Mouse (Mus musculus): ENCODE data around the gene 1700025B11Rik.
"Not testable (repeated sequence)": the region's sequence is repeated elsewhere in the genome, so short reads cannot be mapped to it uniquely, and the experiment has no call there.

Gene 1700025B11Rik

DNA sequence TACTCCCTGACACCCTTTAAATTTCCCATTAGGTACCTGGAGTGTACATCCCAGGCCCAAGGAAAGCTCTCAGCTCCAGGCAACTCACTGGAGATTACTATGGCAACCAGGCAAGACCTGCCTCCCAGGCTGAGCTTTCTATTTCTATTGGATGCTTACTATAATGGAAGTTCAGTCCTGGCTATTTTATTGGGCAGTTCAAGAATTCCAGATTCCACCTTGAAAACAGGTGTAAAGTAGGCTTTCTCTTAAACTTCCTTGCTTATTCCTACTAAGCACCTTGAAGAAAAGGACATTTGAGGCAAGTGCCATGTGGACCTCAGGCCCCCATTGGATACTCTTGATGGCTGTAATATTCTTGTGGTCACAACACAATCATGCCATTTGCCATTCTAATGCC is at the start of gene 1700025B11Rik:
Gene 1700025B11Rik (minus strand): TSS at position 101 of the 400 bp plus-strand sequence.
- DNase-seq: no peak

DNA sequence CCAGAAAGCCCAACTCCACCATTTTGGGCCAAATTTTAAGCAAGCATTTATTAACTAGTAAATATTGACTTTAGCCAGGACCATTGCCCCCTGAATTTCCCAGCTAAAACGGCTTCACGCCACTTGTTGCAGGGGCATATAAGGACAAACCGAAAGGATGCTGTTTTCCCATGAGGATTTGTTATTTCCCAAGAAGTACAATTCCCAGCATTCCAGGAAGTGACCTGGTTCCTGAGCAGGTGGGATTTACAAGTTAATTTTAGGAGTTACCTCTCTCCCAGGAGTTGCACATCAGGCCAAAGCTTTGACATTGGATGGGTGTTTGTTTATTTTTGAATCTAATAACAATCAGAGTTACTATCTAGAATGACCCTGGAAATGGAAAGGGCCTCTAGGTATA is 44.4 kb upstream of the 1700025B11Rik start:
- no peak for DNase-seq

DNA sequence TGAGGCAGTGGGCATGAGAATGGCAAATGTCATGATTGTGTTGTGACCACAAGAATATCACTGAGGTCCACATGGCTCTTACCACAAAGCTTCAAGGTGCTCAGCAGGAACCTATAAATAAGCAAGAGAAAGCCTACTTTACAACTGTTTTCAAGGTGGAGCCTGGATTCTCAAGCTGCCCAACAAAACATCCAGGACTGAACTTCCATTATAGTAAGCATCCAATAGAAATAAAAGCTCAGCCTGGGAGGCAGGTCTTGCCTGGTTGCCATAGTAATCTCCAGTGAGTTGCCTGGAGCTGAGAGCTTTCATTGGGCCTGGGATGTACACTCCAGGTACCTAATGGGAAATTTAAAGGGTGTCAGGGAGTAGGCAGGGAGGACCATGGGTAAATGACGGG is 37.3 kb upstream of the 1700025B11Rik start, which contains the start of gene Gm36245:
Gene Gm36245 (plus strand): TSS at position 301 of the 400 bp plus-strand sequence.
- DNase-seq: no peak

DNA sequence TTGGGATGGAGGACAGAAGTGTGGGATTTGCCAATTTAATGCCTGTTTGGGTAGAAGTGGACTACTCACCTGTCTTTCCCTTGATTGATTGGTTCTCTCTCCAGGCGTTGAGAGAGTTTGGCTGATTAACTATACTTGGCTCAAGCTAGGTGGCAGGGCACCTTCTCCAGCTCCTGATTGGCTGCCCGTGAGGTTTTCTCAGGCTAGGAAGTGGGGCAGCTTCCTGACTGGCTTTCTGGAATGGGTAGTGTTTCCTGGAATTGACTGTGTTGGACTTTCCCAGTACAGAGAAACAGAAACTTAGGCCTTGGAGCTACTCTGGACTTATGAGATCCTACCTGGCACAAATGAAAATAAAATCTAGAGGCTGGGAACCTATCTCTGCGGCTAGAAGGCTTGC is 36.7 kb upstream of the 1700025B11Rik start:
- DNase-seq: peak; percentile 47 to 52

DNA sequence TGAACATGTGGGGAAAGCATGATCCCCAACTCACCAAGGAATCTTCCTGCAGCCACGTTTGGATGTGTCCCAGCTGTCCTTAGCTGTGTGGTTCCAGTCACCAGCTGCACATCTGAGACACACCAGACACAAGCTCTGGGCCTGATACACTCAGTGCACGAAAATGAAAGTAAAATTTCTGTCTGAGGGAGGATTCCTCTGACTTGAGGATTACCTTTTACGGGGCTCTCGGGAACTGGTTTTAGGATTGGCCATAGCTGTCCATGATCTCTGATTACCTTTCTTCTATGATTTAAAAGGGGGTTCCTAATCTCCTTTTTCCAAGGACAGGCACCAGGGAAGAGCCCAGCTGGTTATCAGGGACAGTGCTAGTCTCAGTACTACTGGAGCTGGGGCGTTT is 34.3 kb upstream of the 1700025B11Rik start, which contains the start of gene Apol10b:
Gene Apol10b (minus strand): TSS at position 165 of the 400 bp plus-strand sequence.
- no peak for DNase-seq

DNA sequence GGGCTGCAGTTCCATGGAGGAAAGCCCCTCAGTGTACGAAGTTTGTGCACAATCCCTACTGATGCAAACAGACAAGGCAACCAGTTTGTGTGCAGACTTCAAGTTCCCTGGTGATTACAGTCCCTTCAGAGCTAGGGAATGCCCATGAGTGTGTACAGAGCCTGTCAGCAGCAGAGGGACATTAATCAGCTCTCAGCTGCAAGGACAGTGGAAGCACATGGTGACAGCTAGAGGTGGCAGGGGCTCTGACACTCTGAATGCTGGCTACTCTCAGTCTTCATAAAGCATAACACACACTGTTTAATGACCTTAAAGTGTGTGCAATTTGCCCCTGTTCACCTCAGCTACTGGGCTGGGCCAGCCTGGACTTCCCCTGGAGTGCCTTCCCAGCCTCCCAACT is 31.9 kb upstream of the 1700025B11Rik start:
- DNase-seq: no peak

DNA sequence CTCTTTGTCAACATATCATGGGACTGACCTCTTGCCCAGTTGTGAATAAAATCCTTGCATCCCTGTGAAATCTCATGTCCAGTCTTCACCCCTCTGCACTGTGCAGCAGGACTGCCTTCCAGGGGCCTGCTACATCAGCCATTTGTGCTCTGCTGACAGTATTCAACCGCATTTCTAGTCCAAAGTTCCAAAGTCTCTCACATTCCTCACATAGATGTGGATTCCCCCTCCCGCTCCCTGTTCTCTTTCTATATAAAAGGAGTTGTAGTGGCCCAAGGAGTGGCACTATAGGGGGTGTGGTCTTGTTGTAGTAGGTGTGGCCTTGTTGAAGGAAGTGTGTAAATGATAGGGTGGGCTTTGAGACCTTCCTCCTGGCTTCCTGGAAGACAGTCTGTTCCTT is 29.2 kb upstream of the 1700025B11Rik start:
- peak in 1 of 2 experiments; percentile 42 for DNase-seq

DNA sequence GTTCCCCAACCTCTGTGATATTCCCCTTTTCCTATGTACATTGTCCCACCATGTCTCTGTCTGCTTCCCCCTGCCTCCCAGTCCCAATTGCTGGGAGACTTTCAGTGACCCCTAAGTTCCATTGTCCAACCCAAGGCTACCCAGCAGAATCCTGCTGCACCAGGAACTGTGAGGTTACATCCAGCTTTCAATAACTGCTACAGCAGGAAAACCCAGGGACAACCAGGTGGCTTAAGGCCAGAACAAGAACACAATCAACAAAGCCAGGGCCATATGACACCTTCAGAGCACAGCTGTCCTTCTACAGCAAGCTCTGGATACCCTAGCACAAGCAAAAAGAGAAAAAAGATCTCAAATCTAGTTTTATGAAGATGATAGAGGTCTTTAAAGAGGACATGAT is 27.3 kb upstream of the 1700025B11Rik start:
- DNase-seq: no peak

DNA sequence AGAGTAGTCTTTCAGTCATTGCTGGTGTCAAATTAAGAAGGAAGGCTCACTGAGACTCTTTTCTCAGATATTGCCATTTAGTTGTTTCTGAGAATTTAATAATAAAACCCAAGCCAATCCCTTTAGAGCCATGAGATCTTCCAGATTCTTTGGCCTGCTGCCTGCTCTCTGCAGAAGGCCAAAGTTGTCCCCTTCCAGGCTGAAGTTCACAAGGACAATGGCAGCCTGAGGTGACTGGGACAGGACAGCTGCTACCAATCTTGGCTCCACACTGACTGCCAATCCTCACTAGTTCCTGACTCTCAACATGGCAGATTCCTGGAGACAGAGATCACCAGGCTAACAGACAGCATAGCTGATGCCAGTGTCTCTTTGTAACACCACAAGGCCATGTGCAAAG is 25.3 kb upstream of the 1700025B11Rik start:
- DNase-seq: peak in 1 of 2 experiments; percentile 59

DNA sequence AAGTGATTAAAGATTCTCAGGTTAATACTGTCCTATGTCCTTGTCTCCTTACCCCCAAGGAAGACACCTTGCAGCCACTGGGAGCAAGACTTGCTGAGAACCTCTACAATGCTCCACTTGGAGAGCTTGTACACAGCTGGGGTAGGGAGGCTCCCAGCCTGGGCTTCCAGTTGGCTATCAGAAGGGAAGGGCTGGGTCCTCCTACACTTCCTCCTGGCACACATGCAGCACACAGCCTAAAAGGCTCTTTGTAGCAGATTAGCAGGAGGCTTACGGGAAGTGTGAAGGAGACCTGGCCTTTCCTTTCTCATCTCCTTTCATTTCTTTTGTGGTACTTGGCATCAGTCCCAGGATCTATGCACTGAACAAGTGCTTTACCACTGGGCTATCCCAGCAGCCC is 20.0 kb upstream of the 1700025B11Rik start:
- DNase-seq: peak; percentile 49 to 60

DNA sequence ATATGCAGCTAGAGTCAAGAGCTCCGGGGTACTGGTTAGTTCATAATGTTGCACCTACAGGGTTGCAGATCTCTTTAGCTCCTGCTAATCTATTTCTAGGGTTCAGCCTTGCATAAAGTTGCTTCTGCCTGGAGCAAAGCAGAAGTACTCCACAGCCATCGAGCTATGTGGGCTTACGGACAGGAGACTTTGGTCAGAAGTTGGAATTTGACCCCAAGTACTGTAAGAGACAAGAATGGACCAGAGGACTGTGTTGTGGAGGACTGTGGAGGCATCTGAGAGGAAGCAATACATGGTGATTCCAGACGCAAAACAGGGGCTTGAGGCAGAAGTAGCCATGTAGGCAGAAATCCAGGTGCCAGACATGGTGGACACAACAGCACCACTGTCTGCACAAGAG is 17.6 kb upstream of the 1700025B11Rik start:
- peak; percentile 14 to 33 for DNase-seq

DNA sequence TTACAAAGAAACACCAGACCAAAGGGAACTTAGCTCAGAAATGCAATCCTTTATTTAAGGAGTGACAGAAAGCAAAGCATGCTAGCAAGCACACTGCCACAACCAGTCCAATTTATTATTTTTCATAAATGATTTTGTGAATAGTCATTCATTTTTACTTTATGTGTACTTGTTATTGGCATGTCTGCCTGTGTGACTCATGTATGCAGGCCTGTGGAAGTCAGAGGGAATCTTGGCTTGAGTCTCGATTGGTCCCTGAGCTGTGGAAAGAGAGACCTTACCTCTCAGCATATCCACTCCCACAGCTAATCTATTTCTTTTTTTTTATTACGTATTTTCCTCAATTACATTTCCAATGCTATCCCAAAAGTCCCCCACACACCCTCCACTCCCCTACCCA is 17.1 kb upstream of the 1700025B11Rik start:
- DNase-seq: no peak

DNA sequence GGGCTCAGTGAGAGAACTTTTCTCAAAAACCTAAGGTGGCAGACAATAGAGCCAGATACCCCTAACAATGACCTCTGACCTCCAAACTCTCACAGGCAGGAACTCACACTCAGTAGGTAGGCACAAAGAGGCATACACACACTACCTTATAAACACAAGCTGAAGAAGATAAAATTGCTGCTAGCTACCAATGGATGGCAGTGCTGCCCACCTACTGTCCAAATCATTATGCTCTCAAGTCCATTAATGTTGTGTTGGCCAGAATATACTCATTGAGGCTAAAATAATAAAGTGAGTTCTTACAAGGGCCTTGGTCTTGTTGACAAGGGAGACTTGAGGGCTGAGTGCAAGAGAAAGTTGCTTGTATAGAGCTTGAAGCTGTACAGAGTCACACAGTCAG is 1.5 kb upstream of the 1700025B11Rik start:
- DNase-seq: no peak

DNA sequence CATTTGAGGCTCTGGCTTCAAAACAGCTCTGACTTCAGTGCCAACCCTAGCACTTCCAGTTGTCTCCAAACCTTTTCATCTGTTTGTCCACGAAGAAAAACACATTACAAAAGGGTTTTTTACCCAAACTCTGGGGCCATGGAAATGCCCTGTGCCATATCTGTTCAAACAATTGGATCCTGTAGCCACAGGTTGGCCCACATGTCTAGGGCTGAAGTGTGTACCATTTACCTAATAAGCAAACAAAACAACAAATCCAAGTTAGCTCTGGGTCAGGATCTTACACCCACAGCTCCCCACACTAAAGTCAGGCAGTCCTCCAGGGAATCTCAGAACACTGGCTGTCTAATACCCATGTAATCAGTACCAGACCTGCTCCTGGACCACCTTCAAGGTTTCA is 22.5 kb downstream of the 1700025B11Rik start:
- not testable (repeated sequence) for DNase-seq

DNA sequence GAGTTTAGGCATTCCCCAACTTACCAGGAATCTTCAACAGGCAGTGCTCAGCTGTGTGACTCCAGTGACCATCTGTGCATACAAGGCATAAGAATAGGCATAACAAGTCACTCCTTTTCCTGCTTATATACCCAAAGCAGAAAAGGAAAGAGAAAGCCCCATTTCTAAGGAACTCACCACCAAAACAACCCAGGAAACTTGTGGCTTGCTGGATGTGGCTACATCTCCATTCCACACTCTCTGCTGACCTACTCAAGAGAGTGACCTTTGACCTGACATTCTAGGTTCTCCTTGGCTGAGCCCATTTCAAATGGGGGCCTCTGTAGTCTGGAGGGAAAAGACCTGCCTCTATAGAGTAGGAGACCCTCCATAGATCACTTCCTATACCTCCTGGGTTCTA is 28.5 kb downstream of the 1700025B11Rik start, which contains the start of gene Apol7c:
Gene Apol7c (minus strand): TSS at position 101 of the 400 bp plus-strand sequence.
- no peak for DNase-seq

DNA sequence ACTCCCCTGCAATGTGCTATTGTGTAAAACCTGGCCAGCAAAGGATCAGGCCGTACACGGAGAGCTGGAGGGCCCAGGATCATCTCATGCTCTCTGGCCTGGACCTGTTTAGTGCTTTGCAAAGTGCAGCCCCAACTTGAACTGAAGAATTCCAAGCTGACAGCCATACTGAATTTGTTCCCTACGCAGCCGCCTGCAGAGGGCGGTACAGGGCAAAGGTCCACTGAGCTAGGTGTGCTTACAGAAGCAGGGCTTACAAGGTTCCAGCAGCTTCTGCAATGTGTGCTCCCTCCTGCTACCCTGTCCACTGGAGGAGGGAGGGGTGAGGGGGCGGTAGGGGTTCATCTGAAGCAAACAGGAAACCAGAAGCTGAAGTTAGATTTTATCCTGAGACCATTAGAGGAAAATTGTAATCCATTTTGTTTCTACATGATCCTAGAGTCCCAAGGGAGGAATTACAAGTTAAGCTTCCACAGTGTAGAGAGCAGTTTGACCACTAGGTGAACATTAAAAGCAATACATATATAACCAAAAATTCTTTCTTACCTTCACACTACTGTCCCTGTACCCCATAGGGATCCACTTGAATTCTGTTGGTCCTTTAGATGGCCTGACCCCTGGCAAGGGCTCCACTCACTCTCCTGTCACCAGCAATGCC is 38.4 kb downstream of the 1700025B11Rik start:
- peak; percentile 73 to 89 for DNase-seq

DNA sequence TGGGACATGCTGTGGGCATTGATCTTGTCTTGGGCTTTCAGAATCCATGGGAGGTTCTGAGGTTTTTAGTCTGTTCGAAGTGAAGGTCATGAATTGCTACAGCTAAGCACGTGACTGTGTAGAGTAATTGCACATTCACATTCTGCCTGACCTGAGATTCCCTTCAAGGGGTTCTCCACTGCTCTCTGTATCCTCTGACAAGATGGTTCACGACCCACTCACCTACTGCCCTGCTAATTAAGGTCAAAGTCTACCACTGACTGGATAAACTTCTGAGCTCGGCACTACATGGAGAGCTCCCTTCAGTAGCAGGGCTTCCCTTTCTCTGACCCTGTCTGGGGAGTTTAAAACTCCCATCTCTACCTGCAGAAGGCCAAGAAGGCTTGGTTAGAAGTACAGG is 41.1 kb downstream of the 1700025B11Rik start:
- DNase-seq: peak in 1 of 2 experiments; percentile 45

Measured in kidney, postnatal 36 days (tissue).